ENCODE assay signal across 8 mouse cellular contexts in genomic region chr14:32465889-32466288, GRCm38 (mm10). TPM values are rescaled to one million over a fixed set of nuclear protein-coding genes. Genes with fewer than 3 reads are reported as not detected.
DNase-seq lines count a peak whose midpoint lies in the region; ATAC-seq lines count a peak whose summit lies in the region.
"Had no signal": no experiment of that assay in that cellular context is flagged by ENCODE, and none has a peak within 500 bp of the region (broad histone marks: within the 10 kb centered on the region; RNA-seq: fewer than 3 reads in every experiment).

TSS of gene Chat (minus strand) at chr14:32465989.

- H3K4me3 ChIP-seq in lung, embryonic 15.5 days, result peak within 1 kb of the TSS; percentile 30
- peak within 1 kb of the TSS; percentile 40 for H3K4me3 ChIP-seq in forebrain, embryonic 15.5 days
- H3K4me3 ChIP-seq in limb, embryonic 12.5 days (replicated peaks), result peak within 1 kb of the TSS; percentile 41
- H3K4me3 ChIP-seq in stomach, embryonic 16.5 days (replicated peaks; ENCODE audit: low read length), result peak within 1 kb of the TSS; percentile 29
- H3K4me3 ChIP-seq: liver, embryonic 15.5 days had no signal

- 14% methylated on average over 13 of the region's 13 CpGs for WGBS in lung, embryonic 15.5 days
- WGBS in forebrain, embryonic 15.5 days, result 14% methylated on average over 13 of the region's 13 CpGs
- 16% methylated on average over 13 of the region's 13 CpGs for WGBS in limb, embryonic 12.5 days
- WGBS in stomach, embryonic 16.5 days, result 14% methylated on average over 13 of the region's 13 CpGs

- H3K4me1 ChIP-seq in lung, embryonic 15.5 days, result peaks cover 12% of the 10 kb centered on the region
- H3K4me1 ChIP-seq in forebrain, embryonic 15.5 days, result peaks cover 32% of the 10 kb centered on the region
- H3K4me1 ChIP-seq in limb, embryonic 12.5 days (replicated peaks), result peaks cover 28% of the 10 kb centered on the region
- peaks cover 11% of the 10 kb centered on the region; the same call in 1 of the 2 replicates for H3K4me1 ChIP-seq in stomach, embryonic 16.5 days (ENCODE audit: control insufficient read depth, insufficient read depth, low read length)

- H3K9me3 ChIP-seq in lung, embryonic 15.5 days, result no peaks in the 10 kb centered on the region
- no peaks in the 10 kb centered on the region for H3K9me3 ChIP-seq in forebrain, embryonic 15.5 days
- no peaks in the 10 kb centered on the region for H3K9me3 ChIP-seq in limb, embryonic 12.5 days
- H3K9me3 ChIP-seq in stomach, embryonic 16.5 days (replicated peaks; ENCODE audit: control insufficient read depth, low read length), result no peaks in the 10 kb centered on the region
- H3K9me3 ChIP-seq: liver, embryonic 15.5 days had no signal

- H3K27me3 ChIP-seq in lung, embryonic 15.5 days, result peaks cover 67% of the 10 kb centered on the region
- H3K27me3 ChIP-seq in forebrain, embryonic 15.5 days, result peaks cover 68% of the 10 kb centered on the region
- peaks cover 82% of the 10 kb centered on the region for H3K27me3 ChIP-seq in limb, embryonic 12.5 days
- peaks cover 64% of the 10 kb centered on the region for H3K27me3 ChIP-seq in stomach, embryonic 16.5 days (ENCODE audit: control insufficient read depth, insufficient read depth, low read length)

- no peak for ATAC-seq in lung, embryonic 15.5 days (ENCODE audit: borderline replicate concordance, extremely low read depth, low FRiP score, low TSS enrichment)
- ATAC-seq in forebrain, embryonic 15.5 days (replicated peaks), result no peak
- ATAC-seq in limb, embryonic 12.5 days (ENCODE audit: insufficient number of reproducible peaks, insufficient read depth, low FRiP score, low TSS enrichment, low read depth), result no peak
- ATAC-seq in stomach, embryonic 16.5 days (ENCODE audit: insufficient read depth, low FRiP score), result no peak
- ATAC-seq in cerebellum, adult (ENCODE audit: insufficient number of reproducible peaks, low FRiP score, low TSS enrichment), result no peak

- no peak for DNase-seq in lung, postnatal 36 days
- DNase-seq in adrenal gland, adult 18-20 months (ENCODE audit: low spot score in 2 of 2), result no peak

- peak within 1 kb of the TSS; percentile 50 for H3K4me2 ChIP-seq in lung, embryonic 15.5 days
- H3K4me2 ChIP-seq in forebrain, embryonic 15.5 days (replicated peaks), result peak within 1 kb of the TSS; percentile 59
- H3K4me2 ChIP-seq in limb, embryonic 12.5 days, result peak within 1 kb of the TSS; percentile 68
- H3K4me2 ChIP-seq in stomach, embryonic 16.5 days (ENCODE audit: low read depth, low read length), result peak within 1 kb of the TSS; percentile 52
- H3K4me2 ChIP-seq: liver, embryonic 15.5 days had no signal

- no peak within 1 kb of the TSS for H3K27ac ChIP-seq in lung, embryonic 15.5 days
- no peak within 1 kb of the TSS for H3K27ac ChIP-seq in forebrain, embryonic 15.5 days (replicated peaks)
- no peak within 1 kb of the TSS for H3K27ac ChIP-seq in limb, embryonic 12.5 days
- no peak within 1 kb of the TSS for H3K27ac ChIP-seq in stomach, embryonic 16.5 days (ENCODE audit: low read length)
- H3K27ac ChIP-seq: liver, embryonic 15.5 days had no signal

- H3K36me3 ChIP-seq in lung, embryonic 15.5 days, result no peaks in the 10 kb centered on the region
- no peaks in the 10 kb centered on the region for H3K36me3 ChIP-seq in forebrain, embryonic 15.5 days
- H3K36me3 ChIP-seq in limb, embryonic 12.5 days, result no peaks in the 10 kb centered on the region
- H3K36me3 ChIP-seq in stomach, embryonic 16.5 days (ENCODE audit: control insufficient read depth, insufficient read depth, low read length), result no peaks in the 10 kb centered on the region
- H3K36me3 ChIP-seq: liver, embryonic 15.5 days had no signal

- no peak within 1 kb of the TSS for H3K9ac ChIP-seq in lung, embryonic 15.5 days
- peak within 1 kb of the TSS; percentile 31; the same call in 1 of the 2 replicates for H3K9ac ChIP-seq in forebrain, embryonic 15.5 days (replicated peaks)
- no peak within 1 kb of the TSS for H3K9ac ChIP-seq in limb, embryonic 12.5 days (replicated peaks)
- no peak within 1 kb of the TSS for H3K9ac ChIP-seq in stomach, embryonic 16.5 days (ENCODE audit: low read length)
- H3K9ac ChIP-seq: liver, embryonic 15.5 days had no signal

RNA-seq across cellular contexts. Expression of gene Chat, which starts in this region (rescaled TPM):
- polyA plus RNA-seq in lung, embryonic 15.5 days (2015; fragmentation: Nextera tagmentation; extraction: Ambion mirVana), result 0.11 TPM in 1 of 2 replicates, not detected in the other
- polyA plus RNA-seq in forebrain, embryonic 15.5 days (2015; fragmentation: Nextera tagmentation; extraction: Ambion mirVana), result 0.15 and 0.34 TPM in 2 replicates
- not detected in 2 replicates for polyA plus RNA-seq in limb, embryonic 12.5 days (2016; fragmentation: Nextera tagmentation; extraction: Ambion mirVana)
- 0.76 and 0.95 TPM in 2 replicates for polyA plus RNA-seq in stomach, embryonic 16.5 days (2015; fragmentation: Nextera tagmentation; extraction: Ambion mirVana)
- total RNA-seq in adrenal gland, adult 18-20 months (2021), result not detected
- polyA plus RNA-seq: liver, embryonic 15.5 days had no signal
